In genomic region chr7:6586096-6586759, GRCm38 (mm10) we compare ENCODE assay signal across 9 mouse cellular contexts. TPM values are rescaled to one million over a fixed set of nuclear protein-coding genes. Genes with fewer than 3 reads are reported as not detected.
A peak's percentile ranks its signal among the peaks of the same experiment; 100 is the strongest.
DNase-seq lines count a peak whose midpoint lies in the region; ATAC-seq and TF ChIP-seq lines count a peak whose summit lies in the region.
"Had no signal": no experiment of that assay in that cellular context is flagged by ENCODE, and none has a peak within 500 bp of the region (broad histone marks: within the 10 kb centered on the region; RNA-seq: fewer than 3 reads in every experiment).

No protein-coding gene starts in this region.

- intact Hi-C loops in heart, adult 2 months (cut with DNase I), result loop anchor here (5.0 kb wide), 2 partner anchors 331 to 351 kb away; no protein-coding TSS in a partner anchor

- H3K27me3 ChIP-seq in heart, adult 2 months (ENCODE audit: control insufficient read depth, insufficient read depth, low read length), result no peaks in the 10 kb centered on the region
- H3K27me3 ChIP-seq in midbrain, embryonic 11.5 days (ENCODE audit: control insufficient read depth, insufficient read depth, low read length), result no peaks in the 10 kb centered on the region
- H3K27me3 ChIP-seq in midbrain, embryonic 10.5 days (ENCODE audit: low read depth, poor library complexity, severe bottlenecking), result no peaks in the 10 kb centered on the region
- no peaks in the 10 kb centered on the region for H3K27me3 ChIP-seq in hindbrain, embryonic 13.5 days
- H3K27me3 ChIP-seq in stomach, postnatal 0 days (ENCODE audit: control insufficient read depth, insufficient read depth, low read length), result no peaks in the 10 kb centered on the region

- H3K9ac ChIP-seq in heart, adult 2 months (ENCODE audit: low read depth, low read length), result no peak overlapping the region
- H3K9ac ChIP-seq in midbrain, embryonic 11.5 days (ENCODE audit: low read length), result no peak overlapping the region
- H3K9ac ChIP-seq in hindbrain, embryonic 13.5 days, result no peak overlapping the region
- no peak overlapping the region for H3K9ac ChIP-seq in stomach, postnatal 0 days (ENCODE audit: low read length)

- H3K36me3 ChIP-seq in heart, adult 2 months (ENCODE audit: control insufficient read depth, insufficient read depth, low read length), result no peaks in the 10 kb centered on the region
- H3K36me3 ChIP-seq in midbrain, embryonic 11.5 days (ENCODE audit: control insufficient read depth, insufficient read depth, low read length), result no peaks in the 10 kb centered on the region
- no peaks in the 10 kb centered on the region for H3K36me3 ChIP-seq in midbrain, embryonic 10.5 days
- H3K36me3 ChIP-seq in hindbrain, embryonic 13.5 days, result no peaks in the 10 kb centered on the region
- H3K36me3 ChIP-seq in stomach, postnatal 0 days (ENCODE audit: control insufficient read depth, insufficient read depth, low read length), result no peaks in the 10 kb centered on the region

- no peaks in the 10 kb centered on the region for H3K4me1 ChIP-seq in heart, adult 2 months (ENCODE audit: control insufficient read depth, insufficient read depth, low read length)
- H3K4me1 ChIP-seq in midbrain, embryonic 11.5 days (ENCODE audit: control insufficient read depth, insufficient read depth, low read length), result no peaks in the 10 kb centered on the region
- H3K4me1 ChIP-seq in midbrain, embryonic 10.5 days, result no peaks in the 10 kb centered on the region
- H3K4me1 ChIP-seq in hindbrain, embryonic 13.5 days (replicated peaks), result no peaks in the 10 kb centered on the region
- no peaks in the 10 kb centered on the region for H3K4me1 ChIP-seq in stomach, postnatal 0 days (replicated peaks; ENCODE audit: control insufficient read depth, insufficient read depth)

- no peak overlapping the region for H3K27ac ChIP-seq in heart, adult 2 months
- H3K27ac ChIP-seq in midbrain, embryonic 11.5 days (ENCODE audit: low read depth, low read length), result no peak overlapping the region
- no peak overlapping the region for H3K27ac ChIP-seq in midbrain, embryonic 10.5 days (replicated peaks)
- H3K27ac ChIP-seq in hindbrain, embryonic 13.5 days, result no peak overlapping the region
- no peak overlapping the region for H3K27ac ChIP-seq in stomach, postnatal 0 days (replicated peaks)

- 43% methylated on average over 8 of the region's 8 CpGs for WGBS in heart, adult 2 months
- WGBS in midbrain, embryonic 11.5 days, result 63% methylated on average over 8 of the region's 8 CpGs
- 53% methylated on average over 8 of the region's 8 CpGs for WGBS in midbrain, embryonic 10.5 days
- WGBS in hindbrain, embryonic 13.5 days, result 58% methylated on average over 8 of the region's 8 CpGs
- WGBS in stomach, postnatal 0 days, result 45% methylated on average over 8 of the region's 8 CpGs

- no peak for DNase-seq in heart, adult 2 months
- no peak for DNase-seq in heart, adult 9 months (ENCODE audit: low spot score in 2 of 2)
- DNase-seq in midbrain, embryonic 11.5 days (ENCODE audit: low spot score, missing footprints), result no peak
- no peak for DNase-seq in midbrain, embryonic 10.5 days (ENCODE audit: low spot score)
- DNase-seq in stomach, postnatal 0 days (ENCODE audit: low spot score), result no peak
- no peak for DNase-seq in heart, postnatal 4 days

- H3K4me3 ChIP-seq in heart, adult 2 months, result no peak overlapping the region
- H3K4me3 ChIP-seq in midbrain, embryonic 11.5 days (ENCODE audit: low read depth, low read length), result no peak overlapping the region
- H3K4me3 ChIP-seq in midbrain, embryonic 10.5 days, result no peak overlapping the region
- H3K4me3 ChIP-seq in hindbrain, embryonic 13.5 days, result no peak overlapping the region
- no peak overlapping the region for H3K4me3 ChIP-seq in stomach, postnatal 0 days (ENCODE audit: low read depth, low read length)

- no peak overlapping the region for H3K4me2 ChIP-seq in midbrain, embryonic 11.5 days
- no peak overlapping the region for H3K4me2 ChIP-seq in hindbrain, embryonic 13.5 days
- H3K4me2 ChIP-seq in stomach, postnatal 0 days (replicated peaks; ENCODE audit: low read depth), result no peak overlapping the region

- no peak for TF ChIP-seq POLR2A in heart, adult 2 months (IDR thresholded peaks at IDR 0.05; ENCODE audit: insufficient read depth, low read depth, low read length)

- no peaks in the 10 kb centered on the region; the same call in 1 of the 2 replicates for H3K9me3 ChIP-seq in midbrain, embryonic 11.5 days (ENCODE audit: control insufficient read depth, low read length)
- H3K9me3 ChIP-seq in midbrain, embryonic 10.5 days (replicated peaks), result peaks cover 21% of the 10 kb centered on the region; the same call in 1 of the 2 replicates
- H3K9me3 ChIP-seq in hindbrain, embryonic 13.5 days, result no peaks in the 10 kb centered on the region
- H3K9me3 ChIP-seq in stomach, postnatal 0 days (ENCODE audit: control insufficient read depth, low read length), result no peaks in the 10 kb centered on the region

- no peak for TF ChIP-seq EP300 in heart, adult 2 months (IDR thresholded peaks at IDR 0.05; ENCODE audit: insufficient read depth, low read depth, low read length)
- TF ChIP-seq EP300 in stomach, postnatal 0 days (optimal IDR thresholded peaks at IDR 0.05), result no peak

- peak; percentile 66 for TF ChIP-seq CTCF in heart, adult 2 months (IDR thresholded peaks at IDR 0.05)
- peak; percentile 74 for TF ChIP-seq CTCF in stomach, postnatal 0 days (IDR thresholded peaks at IDR 0.05; ENCODE audit: low read depth)

- ATAC-seq in midbrain, embryonic 11.5 days (ENCODE audit: low FRiP score), result peak; percentile 30; the same call in 1 of the 2 replicates
- peak; percentile 57 for ATAC-seq in hindbrain, embryonic 13.5 days (ENCODE audit: low FRiP score)
- no peak for ATAC-seq in stomach, postnatal 0 days (ENCODE audit: low FRiP score, low TSS enrichment)
- ATAC-seq in erythroid progenitor cell, adult 5-6 weeks (replicated peaks; ENCODE audit: low FRiP score, poor library complexity, severe bottlenecking), result no peak
- ATAC-seq: inflammation-experienced regulatory T-cells, adult 6 months had no signal

- H3K79me2 ChIP-seq in heart, adult 2 months (replicated peaks; ENCODE audit: control insufficient read depth, insufficient read depth, low read length), result no peaks in the 10 kb centered on the region

RNA-seq across cellular contexts. Expression of gene Olfr1350, which starts 21.6 kb away (rescaled TPM):
- not detected for total RNA-seq in heart, adult 2 months (2021)
- polyA plus RNA-seq in heart, adult 2 months (2012; rRNA removed), result not detected in 2 replicates
- polyA plus RNA-seq in midbrain, embryonic 11.5 days (2014; fragmentation: Nextera tagmentation; extraction: Ambion mirVana), result not detected in 2 replicates
- polyA plus RNA-seq in midbrain, embryonic 10.5 days (2016; fragmentation: Nextera tagmentation; extraction: Ambion mirVana), result not detected in 2 replicates
- polyA plus RNA-seq in hindbrain, embryonic 13.5 days (2015; fragmentation: Nextera tagmentation; extraction: Ambion mirVana), result not detected in 2 replicates
- not detected in 2 replicates for polyA plus RNA-seq in stomach, postnatal 0 days (2015; fragmentation: Nextera tagmentation; extraction: Ambion mirVana)
- total RNA-seq in erythroid progenitor cell, adult 5-6 weeks (2015; ENCODE audit: low replicate concordance), result not detected in 2 replicates
- not detected in 2 replicates for total RNA-seq in erythroid progenitor cell, adult 5-6 weeks (2017; ENCODE audit: low replicate concordance)
- not detected for total RNA-seq in heart, postnatal 4 days (2021)

Comparison
In these comparisons a context has a peak if more than half of its experiments do, and no peak if none do; other contexts are left out.
1. ATAC-seq: peak in midbrain, embryonic 11.5 days (single experiment) and hindbrain, embryonic 13.5 days (single experiment); none in stomach, postnatal 0 days (single experiment) and erythroid progenitor cell, adult 5-6 weeks (single experiment).